Mouse (Mus musculus) hindbrain, embryonic 14.5 days (tissue): ENCODE measurements around the gene Ccr3. TPM values are rescaled to one million over a fixed set of nuclear protein-coding genes. Genes with fewer than 3 reads are reported as not detected.

Experiments
- ATAC-seq: fragments of 200-750 bp; cut with Nextera tagmentation; 2 replicates; pipeline ENCODE4 v1.8.0; 2017; ENCODE audit warnings: moderate number of reproducible peaks, mild to moderate bottlenecking, moderate TSS enrichment, moderate library complexity; ENCODE audit not compliant: low FRiP score
- DNase-seq: peaks from one replicate; pipeline ENCODE4 v3.0.0-alpha.2; 2015; ENCODE audit warnings: low spot score
- H3K27ac ChIP-seq: fragments of 300-500 bp; sonication (generic); 2 replicates; pipeline ENCODE4 v1.5.1; 2014; ENCODE audit warnings: mild to moderate bottlenecking, moderate library complexity
- H3K27me3 ChIP-seq: fragments of 300-500 bp; sonication (generic); 2 replicates; pipeline ENCODE4 v1.6.1; 2014; ENCODE audit warnings: mild to moderate bottlenecking, low read length, mixed read lengths; ENCODE audit not compliant: control insufficient read depth, insufficient read depth
- H3K36me3 ChIP-seq: fragments of 300-500 bp; sonication (generic); replicated peaks from 2 replicates; pipeline ENCODE4 v1.6.1; 2014; ENCODE audit not compliant: control insufficient read depth, insufficient read depth
- H3K4me1 ChIP-seq: fragments of 300-500 bp; sonication (generic); replicated peaks from 2 replicates; pipeline ENCODE4 v1.6.1; 2014; ENCODE audit warnings: antibody characterized with exemption, low read length, mixed read lengths; ENCODE audit not compliant: control insufficient read depth, insufficient read depth
- H3K4me2 ChIP-seq: fragments of 300-500 bp; sonication (generic); replicated peaks from 2 replicates; pipeline ENCODE4 v1.6.1; 2014; ENCODE audit warnings: mild to moderate bottlenecking, moderate library complexity
- H3K4me3 ChIP-seq: fragments of 300-500 bp; sonication (generic); replicated peaks from 2 replicates; pipeline ENCODE4 v1.5.1; 2014; ENCODE audit warnings: mild to moderate bottlenecking, low read length
- H3K9ac ChIP-seq: fragments of 300-500 bp; sonication (generic); 2 replicates; pipeline ENCODE4 v1.6.1; 2014
- H3K9me3 ChIP-seq: fragments of 300-500 bp; sonication (generic); 2 replicates; pipeline ENCODE4 v1.6.1; 2016; ENCODE audit warnings: low read length; ENCODE audit not compliant: control insufficient read depth
- WGBS: fragments of 180-500 bp; shearing (Covaris S2); extraction: QIAGEN DNeasy Blood & Tissue Kit; methylation state at CpG from one replicate; pipeline ENCODE4 v1.1.7; 2014; 5-methylcytosine and 5-hydroxymethylcytosine counted together
- polyA plus RNA-seq: library from polyadenylated mRNA; unstranded; fragments of >200 nt; fragmentation: Nextera tagmentation; extraction: Ambion mirVana; gene quantifications from 2 replicates; pipeline ENCODE4 v1.2.1, GENCODE M21; 2014

The Ccr3 gene
- polyA plus RNA-seq, 1 experiment from 2014 or later = not detected

- DNase-seq (no peak), ATAC-seq (no peak)
- H3K36me3 ChIP-seq = no peaks in the 10 kb centered on the region
- no peak overlapping the region for H3K27ac ChIP-seq
- H3K9ac ChIP-seq = no peak overlapping the region
- no peak overlapping the region for H3K4me2 ChIP-seq
- no peaks in the 10 kb centered on the region for H3K4me1 ChIP-seq
- WGBS = 75% methylated on average over 3 of the region's 3 CpGs
- H3K27me3 ChIP-seq = no peaks in the 10 kb centered on the region
- no peak overlapping the region for H3K4me3 ChIP-seq
- no peaks in the 10 kb centered on the region for H3K9me3 ChIP-seq
These were observed 32.1 kb upstream of the Ccr3 start for GRCm38 (mm10) chr9:123989671-123990070.

- Histone ChIP-seq H3K27me3 (no peaks in the 10 kb centered on the region), H3K9me3 (no peaks in the 10 kb centered on the region), H3K4me2 (no peak overlapping the region), H3K27ac (no peak overlapping the region), H3K36me3 (no peaks in the 10 kb centered on the region), H3K4me1 (no peaks in the 10 kb centered on the region), H3K4me3 (no peak overlapping the region), H3K9ac (no peak overlapping the region)
- WGBS = 64% methylated on average over 1 of the region's 1 CpGs
- ATAC-seq = no peak
- no peak for DNase-seq
These were observed 30.4 kb upstream of the Ccr3 start for GRCm38 (mm10) chr9:123991312-123991906.

GRCm38 (mm10) chr9:123997719-123998118 is 24.1 kb upstream of the Ccr3 start:
- WGBS = 90% methylated on average over 3 of the region's 3 CpGs
- DNase-seq (no peak), ATAC-seq (no peak)
- no peak overlapping the region for H3K4me2 ChIP-seq
- H3K36me3 ChIP-seq = no peaks in the 10 kb centered on the region
- no peak overlapping the region for H3K4me3 ChIP-seq
- no peaks in the 10 kb centered on the region for H3K9me3 ChIP-seq
- no peaks in the 10 kb centered on the region for H3K4me1 ChIP-seq
- H3K27me3 ChIP-seq = no peaks in the 10 kb centered on the region
- H3K27ac ChIP-seq = no peak overlapping the region
- no peak overlapping the region for H3K9ac ChIP-seq

- ATAC-seq (no peak), DNase-seq (no peak)
- Histone ChIP-seq H3K36me3 (no peaks in the 10 kb centered on the region), H3K4me2 (no peak overlapping the region), H3K9me3 (no peaks in the 10 kb centered on the region), H3K4me1 (no peaks in the 10 kb centered on the region), H3K9ac (no peak overlapping the region), H3K4me3 (no peak overlapping the region), H3K27ac (no peak overlapping the region), H3K27me3 (no peaks in the 10 kb centered on the region)
- 90% methylated on average over 2 of the region's 2 CpGs for WGBS
These were observed 22.0 kb upstream of the Ccr3 start for GRCm38 (mm10) chr9:123999784-124000183.

GRCm38 (mm10) chr9:124012691-124013090 is 9.1 kb upstream of the Ccr3 start:
- H3K27ac ChIP-seq = no peak overlapping the region
- no peaks in the 10 kb centered on the region for H3K9me3 ChIP-seq
- no peaks in the 10 kb centered on the region for H3K36me3 ChIP-seq
- no peaks in the 10 kb centered on the region for H3K4me1 ChIP-seq
- DNase-seq = no peak
- no peak overlapping the region for H3K9ac ChIP-seq
- no peaks in the 10 kb centered on the region for H3K27me3 ChIP-seq
- H3K4me3 ChIP-seq = no peak overlapping the region
- H3K4me2 ChIP-seq = no peak overlapping the region
- WGBS = 70% methylated on average over 2 of the region's 2 CpGs
- no peak for ATAC-seq

- DNase-seq (no peak), ATAC-seq (no peak)
- no peak overlapping the region for H3K27ac ChIP-seq
- H3K27me3 ChIP-seq = no peaks in the 10 kb centered on the region
- H3K4me1 ChIP-seq = no peaks in the 10 kb centered on the region
- WGBS = 87% methylated on average over 3 of the region's 3 CpGs
- H3K9me3 ChIP-seq = no peaks in the 10 kb centered on the region
- H3K4me3 ChIP-seq = no peak overlapping the region
- no peaks in the 10 kb centered on the region for H3K36me3 ChIP-seq
- H3K9ac ChIP-seq = no peak overlapping the region
- no peak overlapping the region for H3K4me2 ChIP-seq
These were observed 8.5 kb upstream of the Ccr3 start for GRCm38 (mm10) chr9:124013270-124013669.

GRCm38 (mm10) chr9:124014985-124015652 is 6.7 kb upstream of the Ccr3 start:
- WGBS = 81% methylated on average over 2 of the region's 2 CpGs
- no peak for ATAC-seq
- no peak overlapping the region for H3K9ac ChIP-seq
- H3K4me2 ChIP-seq = no peak overlapping the region
- no peak overlapping the region for H3K4me3 ChIP-seq
- no peaks in the 10 kb centered on the region for H3K36me3 ChIP-seq
- H3K27ac ChIP-seq = no peak overlapping the region
- H3K4me1 ChIP-seq = no peaks in the 10 kb centered on the region
- no peak for DNase-seq
- H3K9me3 ChIP-seq = no peaks in the 10 kb centered on the region
- H3K27me3 ChIP-seq = no peaks in the 10 kb centered on the region

GRCm38 (mm10) chr9:124016048-124016447 is 5.7 kb upstream of the Ccr3 start:
- no peak overlapping the region for H3K4me3 ChIP-seq
- H3K9ac ChIP-seq = no peak overlapping the region
- no peak for DNase-seq
- no peak overlapping the region for H3K27ac ChIP-seq
- no peaks in the 10 kb centered on the region for H3K4me1 ChIP-seq
- no peaks in the 10 kb centered on the region for H3K36me3 ChIP-seq
- H3K4me2 ChIP-seq = no peak overlapping the region
- WGBS = 80% methylated on average over 2 of the region's 2 CpGs
- no peaks in the 10 kb centered on the region for H3K9me3 ChIP-seq
- no peak for ATAC-seq
- no peaks in the 10 kb centered on the region for H3K27me3 ChIP-seq

GRCm38 (mm10) chr9:124019887-124020286 is 1.9 kb upstream of the Ccr3 start:
- Histone ChIP-seq H3K27ac (no peak overlapping the region), H3K36me3 (no peaks in the 10 kb centered on the region), H3K4me2 (no peak overlapping the region), H3K4me3 (no peak overlapping the region), H3K27me3 (no peaks in the 10 kb centered on the region), H3K9ac (no peak overlapping the region), H3K4me1 (no peaks in the 10 kb centered on the region), H3K9me3 (no peaks in the 10 kb centered on the region)
- ATAC-seq (no peak), DNase-seq (no peak)
- WGBS = 89% methylated on average over 3 of the region's 3 CpGs

- no peaks in the 10 kb centered on the region for H3K36me3 ChIP-seq
- ATAC-seq (no peak), DNase-seq (no peak)
- no peak overlapping the region for H3K27ac ChIP-seq
- H3K4me2 ChIP-seq = no peak overlapping the region
- H3K27me3 ChIP-seq = no peaks in the 10 kb centered on the region
- H3K9ac ChIP-seq = no peak overlapping the region
- no peaks in the 10 kb centered on the region for H3K4me1 ChIP-seq
- 65% methylated on average over 1 of the region's 1 CpGs for WGBS
- no peak overlapping the region for H3K4me3 ChIP-seq
- H3K9me3 ChIP-seq = no peaks in the 10 kb centered on the region
These were observed 11.6 kb downstream of the Ccr3 start for GRCm38 (mm10) chr9:124033345-124033744.
